Mouse (Mus musculus): ENCODE results near the gene Pbld2. TPM values are rescaled to one million over a fixed set of nuclear protein-coding genes. Genes with fewer than 3 reads are reported as not detected.
A peak's percentile ranks its signal among the peaks of the same experiment; 100 is the strongest.

Gene Pbld2
- polyA plus RNA-seq, 1 experiment from 2014 or later = 6.1 TPM

DNA sequence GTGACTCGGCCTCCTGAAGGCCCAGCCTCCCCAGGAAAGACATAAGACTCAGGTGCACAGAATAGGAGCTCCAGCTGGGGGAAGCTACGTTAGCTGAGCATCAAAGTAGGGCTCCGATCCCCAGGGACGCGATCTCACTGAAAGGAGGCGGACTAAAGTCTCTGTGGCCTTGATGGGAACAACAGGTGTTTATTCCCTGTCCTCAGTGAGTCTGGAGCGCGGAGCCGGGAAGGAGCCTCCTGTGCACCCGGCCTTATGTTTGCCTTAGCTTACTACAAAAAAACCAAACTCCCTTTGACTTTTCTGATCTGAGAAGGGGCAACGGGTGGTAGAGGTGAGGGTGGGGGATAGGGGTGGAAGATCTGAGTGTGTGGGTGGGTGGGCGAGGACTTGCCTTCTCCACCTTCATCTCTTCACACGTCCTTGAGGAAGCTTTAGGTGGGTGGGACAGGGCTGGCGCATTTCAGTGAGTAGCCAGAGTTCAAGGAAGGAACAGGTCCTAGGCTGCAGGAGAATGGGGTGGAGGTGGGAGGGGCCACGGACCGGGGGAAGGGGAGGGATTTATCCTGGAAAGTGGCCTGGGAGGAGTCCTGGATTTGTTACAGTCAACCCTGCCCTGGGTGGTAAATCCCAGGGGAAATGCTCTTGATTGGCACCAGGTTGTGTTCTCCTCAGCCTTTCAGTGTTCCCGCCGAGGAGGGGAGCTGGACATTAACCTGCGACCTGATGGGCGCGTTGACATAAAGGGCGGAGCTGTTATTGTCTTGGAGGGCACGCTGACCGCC is 33.0 kb downstream of the Pbld2 start:
- H3K27me3 ChIP-seq (ENCODE audit: insufficient read depth, low read length) = no peaks in the 10 kb centered on the region
- peak; percentile 60; the same call in 1 of the 2 replicates for ATAC-seq (ENCODE audit: low FRiP score, low TSS enrichment)
- H3K9me3 ChIP-seq (ENCODE audit: low read length) = no peaks in the 10 kb centered on the region
- no peaks in the 10 kb centered on the region for H3K36me3 ChIP-seq (ENCODE audit: insufficient read depth, low read length)
- peak overlapping the region; percentile 31 for H3K4me2 ChIP-seq (replicated peaks; ENCODE audit: low read depth, low read length)
- no peak overlapping the region for H3K27ac ChIP-seq (ENCODE audit: low read length)
- 35% methylated on average over 24 of the region's 24 CpGs for WGBS
- H3K9ac ChIP-seq (replicated peaks; ENCODE audit: low read length) = no peak overlapping the region
- 0 out of 2 replicates have a peak, but pooled peaks cover 8% of the 10 kb centered on the region for H3K4me1 ChIP-seq (ENCODE audit: insufficient read depth, low read length)
- no peak overlapping the region for H3K4me3 ChIP-seq (ENCODE audit: low read length)

DNA sequence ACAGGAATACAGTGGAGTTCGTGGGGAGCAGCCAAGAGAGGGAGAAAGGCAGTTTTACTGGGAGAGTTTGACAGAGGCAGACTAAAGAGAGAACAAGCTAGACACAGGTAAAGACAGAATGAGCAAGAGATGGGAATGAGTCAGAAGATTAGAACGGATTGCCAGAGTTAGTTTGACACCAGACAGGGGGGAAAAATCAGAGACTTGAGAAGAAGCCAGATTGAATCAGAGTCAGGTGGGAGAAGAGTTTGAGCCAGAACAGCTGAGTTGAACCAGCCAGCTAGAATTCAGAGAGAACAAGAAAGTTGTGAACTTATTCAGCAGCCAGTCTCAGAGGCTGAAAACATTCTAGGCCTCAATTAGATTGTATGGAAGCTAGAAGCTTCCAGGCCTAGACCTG is 35.7 kb downstream of the Pbld2 start, which contains the start of gene Pbld1:
Gene Pbld1 (plus strand): TSS at position 301 of the 400 bp plus-strand sequence.
- H3K9me3 ChIP-seq (ENCODE audit: low read length) = no peaks in the 10 kb centered on the region
- WGBS = 91% methylated on average over 2 of the region's 2 CpGs
- 0 out of 2 replicates have a peak, but pooled peaks cover 8% of the 10 kb centered on the region for H3K4me1 ChIP-seq (ENCODE audit: insufficient read depth, low read length)
- no peak for ATAC-seq (ENCODE audit: low FRiP score, low TSS enrichment)
- no peaks in the 10 kb centered on the region for H3K27me3 ChIP-seq (ENCODE audit: insufficient read depth, low read length)
- no peaks in the 10 kb centered on the region for H3K36me3 ChIP-seq (ENCODE audit: insufficient read depth, low read length)
- H3K4me3 ChIP-seq (ENCODE audit: low read length) = no peak within 1 kb of the TSS
- H3K9ac ChIP-seq (replicated peaks; ENCODE audit: low read length) = no peak within 1 kb of the TSS
- peak within 1 kb of the TSS; percentile 67; the same call in 1 of the 2 replicates for H3K27ac ChIP-seq (ENCODE audit: low read length)
- H3K4me2 ChIP-seq (replicated peaks; ENCODE audit: low read depth, low read length) = no peak within 1 kb of the TSS

DNA sequence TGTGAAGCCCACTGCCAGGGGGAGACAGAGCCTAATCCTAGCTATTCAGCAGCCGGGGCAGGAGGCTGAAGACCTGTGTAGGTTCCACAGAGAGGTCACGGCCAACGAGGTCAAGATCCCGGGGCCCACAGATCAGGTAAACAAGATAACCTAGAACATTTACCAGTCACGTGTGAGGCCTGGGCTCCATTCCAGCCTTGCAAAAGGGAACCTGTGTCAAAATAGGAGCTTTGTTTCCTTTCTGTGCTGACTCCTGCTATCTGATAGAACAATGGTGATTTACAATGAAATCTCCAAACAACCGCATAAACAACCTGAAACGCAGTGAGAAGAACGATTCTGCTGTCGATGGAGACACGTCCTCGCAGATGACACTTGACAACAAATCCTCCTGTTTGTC is 36.3 kb downstream of the Pbld2 start:
- Histone ChIP-seq H3K9me3 (ENCODE audit: low read length) (no peaks in the 10 kb centered on the region), H3K4me1 (ENCODE audit: insufficient read depth, low read length) (0 out of 2 replicates have a peak, but pooled peaks cover 8% of the 10 kb centered on the region), H3K9ac (replicated peaks; ENCODE audit: low read length) (no peak overlapping the region), H3K27me3 (ENCODE audit: insufficient read depth, low read length) (no peaks in the 10 kb centered on the region), H3K27ac (ENCODE audit: low read length) (peak overlapping the region; percentile 67; the same call in 1 of the 2 replicates), H3K4me2 (replicated peaks; ENCODE audit: low read depth, low read length) (no peak overlapping the region), H3K36me3 (ENCODE audit: insufficient read depth, low read length) (no peaks in the 10 kb centered on the region), H3K4me3 (ENCODE audit: low read length) (no peak overlapping the region)
- WGBS = 31% methylated on average over 11 of the region's 11 CpGs
- no peak for ATAC-seq (ENCODE audit: low FRiP score, low TSS enrichment)

DNA sequence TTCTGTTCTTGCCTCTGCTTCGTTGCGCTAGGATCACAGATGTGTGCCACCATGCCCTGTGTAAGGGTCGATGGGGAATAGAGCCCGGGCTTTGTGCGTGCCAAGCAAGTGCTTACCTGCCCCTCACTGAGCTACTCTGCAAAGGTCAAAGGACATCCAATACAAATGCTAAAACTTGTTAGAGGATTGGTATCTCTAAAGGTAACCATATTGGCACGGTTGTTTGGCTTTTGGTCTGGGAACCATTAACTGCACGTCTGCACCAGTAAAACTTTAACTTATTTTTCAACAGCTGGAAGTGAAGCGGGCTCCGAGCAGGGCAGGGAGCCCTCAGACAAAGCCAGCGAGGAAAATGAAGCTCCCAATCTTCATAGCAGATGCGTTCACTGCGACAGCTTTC is 37.2 kb downstream of the Pbld2 start:
- WGBS = 69% methylated on average over 12 of the region's 12 CpGs
- H3K36me3 ChIP-seq (ENCODE audit: insufficient read depth, low read length) = no peaks in the 10 kb centered on the region
- ATAC-seq (ENCODE audit: low FRiP score, low TSS enrichment) = peak; percentile 9; the same call in 1 of the 2 replicates
- H3K27ac ChIP-seq (ENCODE audit: low read length) = peak overlapping the region; percentile 24
- H3K9me3 ChIP-seq (ENCODE audit: low read length) = no peaks in the 10 kb centered on the region
- H3K4me2 ChIP-seq (replicated peaks; ENCODE audit: low read depth, low read length) = peak overlapping the region; percentile 20; the same call in 1 of the 2 replicates
- H3K9ac ChIP-seq (replicated peaks; ENCODE audit: low read length) = no peak overlapping the region
- no peaks in the 10 kb centered on the region for H3K27me3 ChIP-seq (ENCODE audit: insufficient read depth, low read length)
- 0 out of 2 replicates have a peak, but pooled peaks cover 8% of the 10 kb centered on the region for H3K4me1 ChIP-seq (ENCODE audit: insufficient read depth, low read length)
- no peak overlapping the region for H3K4me3 ChIP-seq (ENCODE audit: low read length)

DNA sequence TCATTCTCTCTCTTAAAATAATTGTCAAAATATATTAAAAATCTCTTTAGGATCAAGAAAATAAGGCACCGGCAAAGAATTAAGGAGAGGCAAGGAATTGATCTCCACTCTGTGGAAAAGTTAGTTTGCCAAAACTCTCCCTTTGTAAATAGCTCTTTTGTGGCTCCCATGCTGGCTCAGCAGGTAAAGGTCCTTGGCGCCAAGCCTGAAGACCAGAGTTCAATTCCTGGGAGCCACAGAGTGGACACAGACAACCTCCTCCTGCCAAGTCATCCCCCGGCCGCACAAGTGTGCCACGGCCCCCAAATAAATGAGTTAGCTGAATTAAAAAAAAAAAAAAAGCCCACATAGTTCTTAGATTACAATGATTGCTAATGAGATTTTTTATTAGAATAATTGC is 38.6 kb downstream of the Pbld2 start:
- no peaks in the 10 kb centered on the region for H3K27me3 ChIP-seq (ENCODE audit: insufficient read depth, low read length)
- H3K27ac ChIP-seq (ENCODE audit: low read length) = no peak overlapping the region
- 92% methylated on average over 5 of the region's 5 CpGs for WGBS
- no peak for ATAC-seq (ENCODE audit: low FRiP score, low TSS enrichment)
- 0 out of 2 replicates have a peak, but pooled peaks cover 8% of the 10 kb centered on the region for H3K4me1 ChIP-seq (ENCODE audit: insufficient read depth, low read length)
- H3K4me2 ChIP-seq (replicated peaks; ENCODE audit: low read depth, low read length) = no peak overlapping the region
- H3K9ac ChIP-seq (replicated peaks; ENCODE audit: low read length) = no peak overlapping the region
- H3K36me3 ChIP-seq (ENCODE audit: insufficient read depth, low read length) = no peaks in the 10 kb centered on the region
- H3K4me3 ChIP-seq (ENCODE audit: low read length) = no peak overlapping the region
- H3K9me3 ChIP-seq (ENCODE audit: low read length) = no peaks in the 10 kb centered on the region

DNA sequence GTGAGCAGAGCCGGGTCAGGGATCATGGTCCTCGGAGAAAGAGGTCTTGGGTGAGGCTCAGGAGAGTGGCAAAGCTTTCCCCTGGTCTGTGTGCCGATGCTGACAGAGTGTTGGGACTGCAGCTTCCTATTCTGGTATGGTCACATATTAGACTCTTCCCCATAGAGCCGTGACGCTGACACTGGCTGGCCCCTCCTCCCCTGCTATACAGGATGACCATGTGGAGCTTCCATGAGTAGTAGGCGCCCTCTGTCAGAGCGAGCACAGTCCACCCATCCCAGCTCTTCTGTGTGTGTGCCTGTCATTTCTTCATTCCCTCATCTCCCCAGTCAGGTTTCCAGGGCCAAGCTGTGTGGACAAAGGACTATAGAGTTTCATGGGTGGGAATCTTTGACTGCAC is 39.2 kb downstream of the Pbld2 start:
- ATAC-seq (ENCODE audit: low FRiP score, low TSS enrichment) = no peak
- WGBS = 77% methylated on average over 7 of the region's 7 CpGs
- H3K27me3 ChIP-seq (ENCODE audit: insufficient read depth, low read length) = no peaks in the 10 kb centered on the region

DNA sequence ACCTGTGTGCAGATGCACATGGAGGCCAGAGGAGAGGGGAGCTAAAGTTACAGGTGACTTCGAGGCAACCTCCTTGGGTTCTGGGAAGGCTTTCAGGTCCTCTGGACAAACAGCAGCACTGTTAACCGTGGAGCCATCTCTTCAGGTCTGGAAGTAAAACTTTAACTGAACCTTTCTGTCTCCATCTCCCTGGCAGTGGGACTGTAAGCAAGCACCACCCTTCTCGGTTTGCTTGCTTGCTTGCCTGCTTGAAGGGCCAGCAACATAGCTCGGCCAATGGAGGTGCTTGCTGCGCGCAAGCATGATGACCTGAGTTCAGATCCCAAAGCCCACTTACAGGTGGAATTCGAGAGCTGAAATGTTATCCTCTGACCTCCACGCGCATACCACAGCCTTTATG is 40.4 kb downstream of the Pbld2 start:
- ATAC-seq (ENCODE audit: low FRiP score, low TSS enrichment) = no peak
- Histone ChIP-seq H3K9ac (replicated peaks; ENCODE audit: low read length) (no peak overlapping the region), H3K36me3 (ENCODE audit: insufficient read depth, low read length) (0 out of 2 replicates have a peak, but pooled peaks cover 2% of the 10 kb centered on the region)

More for the DNA sequence above, 39.2 kb downstream of the Pbld2 start:
- Histone ChIP-seq H3K36me3 (ENCODE audit: insufficient read depth, low read length) (no peaks in the 10 kb centered on the region), H3K4me3 (ENCODE audit: low read length) (no peak overlapping the region), H3K9ac (replicated peaks; ENCODE audit: low read length) (no peak overlapping the region), H3K4me2 (replicated peaks; ENCODE audit: low read depth, low read length) (no peak overlapping the region), H3K27ac (ENCODE audit: low read length) (no peak overlapping the region), H3K4me1 (ENCODE audit: insufficient read depth, low read length) (0 out of 2 replicates have a peak, but pooled peaks cover 8% of the 10 kb centered on the region), H3K9me3 (ENCODE audit: low read length) (no peaks in the 10 kb centered on the region)

DNA sequence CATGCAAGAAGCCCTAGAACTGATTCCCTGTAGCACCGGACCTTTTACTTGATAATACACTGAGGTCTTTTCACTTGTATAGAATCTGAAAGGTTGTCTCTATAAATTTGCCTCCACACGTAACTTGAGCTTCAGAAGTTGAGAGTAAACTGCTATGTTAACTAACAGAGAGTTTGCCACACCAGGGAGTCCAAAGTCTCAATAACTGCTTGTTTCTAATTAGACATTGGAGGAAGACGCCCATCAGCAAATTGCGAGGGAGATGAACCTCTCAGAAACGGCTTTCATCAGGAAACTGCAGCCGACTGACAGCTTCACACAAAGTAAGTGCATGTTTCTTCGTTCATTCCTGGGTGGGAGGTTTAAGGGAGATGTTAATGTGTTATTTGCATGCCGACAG is 41.4 kb downstream of the Pbld2 start:
- Histone ChIP-seq H3K9me3 (ENCODE audit: low read length) (0 out of 2 replicates have a peak, but pooled peaks cover 4% of the 10 kb centered on the region), H3K4me1 (ENCODE audit: insufficient read depth, low read length) (0 out of 2 replicates have a peak, but pooled peaks cover 6% of the 10 kb centered on the region), H3K9ac (replicated peaks; ENCODE audit: low read length) (no peak overlapping the region), H3K4me2 (replicated peaks; ENCODE audit: low read depth, low read length) (no peak overlapping the region), H3K4me3 (ENCODE audit: low read length) (no peak overlapping the region), H3K27ac (ENCODE audit: low read length) (no peak overlapping the region), H3K36me3 (ENCODE audit: insufficient read depth, low read length) (0 out of 2 replicates have a peak, but pooled peaks cover 2% of the 10 kb centered on the region), H3K27me3 (ENCODE audit: insufficient read depth, low read length) (no peaks in the 10 kb centered on the region)
- 58% methylated on average over 8 of the region's 8 CpGs for WGBS
- no peak for ATAC-seq (ENCODE audit: low FRiP score, low TSS enrichment)

More for the DNA sequence above, 40.4 kb downstream of the Pbld2 start:
- Histone ChIP-seq H3K27ac (ENCODE audit: low read length) (no peak overlapping the region), H3K9me3 (ENCODE audit: low read length) (0 out of 2 replicates have a peak, but pooled peaks cover 4% of the 10 kb centered on the region), H3K4me2 (replicated peaks; ENCODE audit: low read depth, low read length) (no peak overlapping the region), H3K4me1 (ENCODE audit: insufficient read depth, low read length) (0 out of 2 replicates have a peak, but pooled peaks cover 8% of the 10 kb centered on the region), H3K27me3 (ENCODE audit: insufficient read depth, low read length) (no peaks in the 10 kb centered on the region), H3K4me3 (ENCODE audit: low read length) (no peak overlapping the region)
- WGBS = 83% methylated on average over 9 of the region's 9 CpGs

DNA sequence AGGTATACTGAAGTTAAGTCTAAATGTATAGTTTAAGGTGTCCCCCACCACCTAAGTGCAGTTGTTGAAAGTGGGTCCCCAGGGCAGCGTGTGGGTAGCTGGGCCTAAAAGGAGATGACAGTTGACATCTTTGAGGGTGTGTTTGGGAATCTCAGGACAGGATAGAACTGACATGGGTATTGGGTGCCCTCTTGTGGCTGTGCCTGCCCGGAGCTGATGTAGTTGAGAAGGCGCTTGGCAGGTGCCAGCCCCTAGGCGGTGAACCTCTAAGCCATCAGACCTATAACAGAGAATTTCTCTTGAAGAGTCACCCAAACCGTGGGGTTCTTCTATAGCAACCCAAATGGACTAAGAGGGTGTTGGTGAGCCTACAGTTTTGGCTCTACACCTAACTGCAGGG is 41.9 kb downstream of the Pbld2 start:
- Histone ChIP-seq H3K4me3 (ENCODE audit: low read length) (no peak overlapping the region), H3K27me3 (ENCODE audit: insufficient read depth, low read length) (no peaks in the 10 kb centered on the region), H3K4me1 (ENCODE audit: insufficient read depth, low read length) (0 out of 2 replicates have a peak, but pooled peaks cover 3% of the 10 kb centered on the region), H3K9me3 (ENCODE audit: low read length) (0 out of 2 replicates have a peak, but pooled peaks cover 4% of the 10 kb centered on the region), H3K36me3 (ENCODE audit: insufficient read depth, low read length) (0 out of 2 replicates have a peak, but pooled peaks cover 2% of the 10 kb centered on the region), H3K27ac (ENCODE audit: low read length) (no peak overlapping the region), H3K9ac (replicated peaks; ENCODE audit: low read length) (no peak overlapping the region), H3K4me2 (replicated peaks; ENCODE audit: low read depth, low read length) (no peak overlapping the region)
- WGBS = 4% methylated on average over 5 of the region's 5 CpGs
- peak; percentile 80 for ATAC-seq (ENCODE audit: low FRiP score, low TSS enrichment)
